Mouse (Mus musculus) ES-Bruce4 (cell line): ENCODE measurements at regions not wholly inside any gene's neighbourhood (a gene's known extent, or its start where the extent isn't known, plus 50 kb on each side); places are given as distances from the start of the nearest gene placed in this dataset.

Experiments
- H3K27ac ChIP-seq: 2 replicates; pipeline ENCODE4 v1.5.1; 2012; ENCODE audit warnings: low read length, inconsistent platforms; ENCODE audit not compliant: insufficient read depth
- H3K27me3 ChIP-seq: 2 replicates; pipeline ENCODE4 v1.6.1; 2012; ENCODE audit warnings: mild to moderate bottlenecking, low read length, inconsistent platforms; ENCODE audit not compliant: control insufficient read depth, poor library complexity, insufficient read depth, severe bottlenecking
- H3K36me3 ChIP-seq: 2 replicates; pipeline ENCODE4 v1.6.1; 2012; ENCODE audit warnings: inconsistent platforms, mild to moderate bottlenecking, low read length, moderate library complexity; ENCODE audit not compliant: control insufficient read depth, poor library complexity, insufficient read depth, severe bottlenecking
- H3K4me1 ChIP-seq: one replicate; pipeline ENCODE4 v1.8.1; 2011; ENCODE audit warnings: low read length; ENCODE audit not compliant: control insufficient read depth, insufficient read depth
- H3K4me3 ChIP-seq: 2 replicates; pipeline ENCODE4 v1.5.1; 2011; ENCODE audit warnings: low read depth, mild to moderate bottlenecking, low read length
- H3K9ac ChIP-seq: 2 replicates; pipeline ENCODE4 v1.6.1; 2012; ENCODE audit warnings: low read depth, mild to moderate bottlenecking, inconsistent platforms; ENCODE audit not compliant: poor library complexity, severe bottlenecking
- H3K9me3 ChIP-seq: replicated peaks from 2 replicates; pipeline ENCODE4 v1.6.1; 2012; ENCODE audit warnings: mild to moderate bottlenecking, low read length, inconsistent platforms; ENCODE audit not compliant: control insufficient read depth, poor library complexity, insufficient read depth, severe bottlenecking
- CTCF ChIP-seq: IDR thresholded peaks from one replicate; pipeline ENCODE4 v1.8.1; 2011; ENCODE audit warnings: low read depth, low read length
- EP300 ChIP-seq: IDR thresholded peaks from 2 replicates; pipeline ENCODE4 v1.6.1; 2011; ENCODE audit warnings: low read depth, low read length; ENCODE audit not compliant: insufficient read depth
- POLR2A ChIP-seq: IDR thresholded peaks from one replicate; pipeline ENCODE4 v1.8.1; 2011; ENCODE audit warnings: low read length; ENCODE audit not compliant: insufficient read depth

- H3K36me3 ChIP-seq = no peaks in the 10 kb centered on the region
- H3K4me1 ChIP-seq = no peaks in the 10 kb centered on the region
- no peak overlapping the region for H3K27ac ChIP-seq
- no peaks in the 10 kb centered on the region; the same call in 1 of the 2 replicates for H3K27me3 ChIP-seq
- TF ChIP-seq CTCF (no peak), EP300 (no peak), POLR2A (no peak)
- H3K9me3 ChIP-seq = no peaks in the 10 kb centered on the region
- no peak overlapping the region for H3K4me3 ChIP-seq
- H3K9ac ChIP-seq = no peak overlapping the region
Measured at GRCm38 (mm10) chr11:35065959-35066414, 55.0 kb upstream of the Slit3 start.

- Histone ChIP-seq H3K4me3 (no peak overlapping the region), H3K9me3 (no peaks in the 10 kb centered on the region), H3K4me1 (no peaks in the 10 kb centered on the region), H3K36me3 (no peaks in the 10 kb centered on the region), H3K27ac (no peak overlapping the region), H3K27me3 (no peaks in the 10 kb centered on the region), H3K9ac (no peak overlapping the region)
- TF ChIP-seq EP300 (no peak), CTCF (no peak), POLR2A (no peak)
Measured at GRCm38 (mm10) chr11:35057791-35058190, 63.2 kb upstream of the Slit3 start.

- H3K9me3 ChIP-seq = no peaks in the 10 kb centered on the region
- no peak overlapping the region for H3K9ac ChIP-seq
- TF ChIP-seq EP300 = no peak
- TF ChIP-seq POLR2A = no peak
- no peak for TF ChIP-seq CTCF
- H3K4me3 ChIP-seq = no peak overlapping the region
- H3K27ac ChIP-seq = no peak overlapping the region
- no peaks in the 10 kb centered on the region for H3K4me1 ChIP-seq
- no peaks in the 10 kb centered on the region for H3K36me3 ChIP-seq
- no peaks in the 10 kb centered on the region for H3K27me3 ChIP-seq
Measured at GRCm38 (mm10) chr11:35055496-35056125, 65.4 kb upstream of the Slit3 start.

GRCm38 (mm10) chr11:35053613-35053950 is 67.4 kb upstream of the Slit3 start:
- no peak overlapping the region for H3K27ac ChIP-seq
- H3K4me3 ChIP-seq = no peak overlapping the region
- H3K9ac ChIP-seq = no peak overlapping the region
- no peaks in the 10 kb centered on the region for H3K27me3 ChIP-seq
- H3K9me3 ChIP-seq = no peaks in the 10 kb centered on the region
- no peak for TF ChIP-seq EP300
- TF ChIP-seq POLR2A = no peak
- no peak for TF ChIP-seq CTCF
- no peaks in the 10 kb centered on the region for H3K4me1 ChIP-seq
- no peaks in the 10 kb centered on the region for H3K36me3 ChIP-seq

GRCm38 (mm10) chr11:35052856-35053612 is 68.0 kb upstream of the Slit3 start:
- no peak overlapping the region for H3K4me3 ChIP-seq
- TF ChIP-seq POLR2A (no peak), EP300 (no peak), CTCF (no peak)
- no peak overlapping the region for H3K9ac ChIP-seq
- H3K27me3 ChIP-seq = no peaks in the 10 kb centered on the region
- no peak overlapping the region for H3K27ac ChIP-seq
- H3K9me3 ChIP-seq = no peaks in the 10 kb centered on the region
- no peaks in the 10 kb centered on the region for H3K36me3 ChIP-seq
- no peaks in the 10 kb centered on the region for H3K4me1 ChIP-seq

GRCm38 (mm10) chr11:35049663-35050215 is 71.3 kb upstream of the Slit3 start:
- Histone ChIP-seq H3K9me3 (no peaks in the 10 kb centered on the region), H3K36me3 (no peaks in the 10 kb centered on the region), H3K27me3 (no peaks in the 10 kb centered on the region), H3K4me1 (no peaks in the 10 kb centered on the region), H3K4me3 (no peak overlapping the region), H3K9ac (no peak overlapping the region), H3K27ac (no peak overlapping the region)
- TF ChIP-seq EP300 (no peak), POLR2A (no peak), CTCF (no peak)
